In the genomic region with DNA sequence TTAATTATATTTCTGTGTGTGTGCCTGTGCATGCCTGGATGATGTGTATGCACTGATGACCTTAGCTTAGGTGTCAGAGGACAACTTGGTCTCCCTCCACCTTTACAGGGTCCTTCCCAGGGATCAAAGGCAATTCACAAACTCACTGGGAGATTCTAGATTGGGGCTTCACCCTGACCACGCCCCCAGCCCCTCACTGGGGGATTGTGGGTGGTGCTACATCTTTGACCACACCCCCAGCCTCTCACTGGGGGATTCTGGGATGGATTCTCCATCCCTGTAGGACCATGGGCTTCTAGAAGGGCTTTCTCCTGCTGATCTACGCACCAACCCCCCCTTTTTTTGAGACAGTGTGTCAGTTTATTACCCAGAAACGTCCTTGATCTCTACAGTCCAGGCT, we compare ENCODE assay signal across 19 mouse cellular contexts.
"Had no signal": no experiment of that assay in that cellular context is flagged by ENCODE, and none has a peak within 500 bp of the region (broad histone marks: within the 10 kb centered on the region; RNA-seq: fewer than 3 reads in every experiment).

No protein-coding gene starts in this region.

- H3K27me3 ChIP-seq: lung, embryonic 15.5 days; megakaryocyte, embryonic 14.5 days had no signal

- H3K4me3 ChIP-seq: limb, embryonic 13.5 days; liver, embryonic 12.5 days; liver, embryonic 15.5 days; lung, embryonic 15.5 days; megakaryocyte, embryonic 14.5 days; midbrain, embryonic 10.5 days had no signal

- H3K9me3 ChIP-seq: limb, embryonic 10.5 days; limb, embryonic 13.5 days; liver, embryonic 12.5 days; liver, embryonic 15.5 days; lung, embryonic 15.5 days; megakaryocyte, embryonic 14.5 days had no signal

- DNase-seq: kidney, adult 9 months; kidney, postnatal 14 days; kidney, postnatal 4 days; layer of hippocampus, adult 9-11 months; liver; lung, adult 18-20 months; lung, postnatal 10 days; lung, postnatal 36 days; midbrain, embryonic 14.5 days; right cerebral cortex, postnatal 25 days; thymus, adult 18-20 months; thymus, postnatal 36 days had no signal

- H3K36me3 ChIP-seq: limb, embryonic 10.5 days; limb, embryonic 13.5 days; liver, embryonic 12.5 days; liver, embryonic 15.5 days; lung, embryonic 15.5 days; midbrain, embryonic 10.5 days had no signal
